Mouse (Mus musculus) gastrocnemius, postnatal 14 days (tissue): Measurements from ENCODE around the gene Ptchd4. TPM values are rescaled to one million over a fixed set of nuclear protein-coding genes. Genes with fewer than 3 reads are reported as not detected.
A peak's percentile ranks its signal among the peaks of the same experiment; 100 is the strongest.

ENCODE experiments used
- DNase-seq: peaks from one replicate; pipeline ENCODE4 v3.0.0; 2021; ENCODE audit warnings: mixed read lengths
- intact Hi-C: fragments of 180-260 bp; cut with DNase I; formaldehyde crosslinking; loops from one replicate; pipeline ENCODE4 v1.15.1; 2025; ENCODE audit warnings: low total_unique reads
- long read RNA-seq, 2 experiments: library from polyadenylated mRNA; stranded (forward); transcript quantifications; one replicate each; pipeline ENCODE4 v2.0.0; 2021
- total RNA-seq, 2 experiments: library from RNA; stranded (reverse); gene quantifications; 2 replicates each; pipeline ENCODE4 v1.2.3; 2021

The Ptchd4 gene
- under 1 TPM; 0.42 to 0.51 TPM for total RNA-seq
- long read RNA-seq, experiment 1: 0 reads
- long read RNA-seq, experiment 2: 0 reads

GRCm38 (mm10) chr17:42315669-42316611 lies at the start of gene Ptchd4:
Gene Ptchd4, plus strand, starts transcription at chr17:42315947.
- intact Hi-C loops: no loop called here
- DNase-seq: peak; percentile 28

GRCm38 (mm10) chr17:42276861-42277260 lies 38.9 kb upstream of the Ptchd4 start:
- no peak for DNase-seq
- intact Hi-C loops: no loop called here

- DNase-seq: no peak
- intact Hi-C loops: no loop called here
Measured at GRCm38 (mm10) chr17:42284391-42284790, 31.4 kb upstream of the Ptchd4 start.

GRCm38 (mm10) chr17:42286255-42286654 lies 29.5 kb upstream of the Ptchd4 start:
- DNase-seq: no peak
- intact Hi-C loops: no loop called here

GRCm38 (mm10) chr17:42290341-42290740 lies 25.4 kb upstream of the Ptchd4 start:
- intact Hi-C loops: no loop called here
- no peak for DNase-seq

GRCm38 (mm10) chr17:42291793-42292192 lies 24.0 kb upstream of the Ptchd4 start:
- no peak for DNase-seq
- intact Hi-C loops: no loop called here

- DNase-seq: no peak
- intact Hi-C loops: no loop called here
Measured at GRCm38 (mm10) chr17:42297986-42298385, 17.8 kb upstream of the Ptchd4 start.

GRCm38 (mm10) chr17:42299681-42300080 lies 16.1 kb upstream of the Ptchd4 start:
- intact Hi-C loops: no loop called here
- no peak for DNase-seq

GRCm38 (mm10) chr17:42303062-42303577 lies 12.6 kb upstream of the Ptchd4 start:
- intact Hi-C loops: no loop called here

GRCm38 (mm10) chr17:42304262-42304661 lies 11.5 kb upstream of the Ptchd4 start:
- intact Hi-C loops: no loop called here

More at GRCm38 (mm10) chr17:42303062-42303577, 12.6 kb upstream of the Ptchd4 start:
- DNase-seq: no peak

GRCm38 (mm10) chr17:42307001-42307400 lies 8.7 kb upstream of the Ptchd4 start:
- DNase-seq: no peak
- intact Hi-C loops: no loop called here

More at GRCm38 (mm10) chr17:42304262-42304661, 11.5 kb upstream of the Ptchd4 start:
- DNase-seq: no peak

- DNase-seq: no peak
- intact Hi-C loops: no loop called here
Measured at GRCm38 (mm10) chr17:42310136-42310535, 5.6 kb upstream of the Ptchd4 start.

GRCm38 (mm10) chr17:42316612-42316982 lies 850 bp downstream of the Ptchd4 start:
- peak; percentile 5 for DNase-seq
- intact Hi-C loops: no loop called here

- intact Hi-C loops: no loop called here
- no peak for DNase-seq
Measured at GRCm38 (mm10) chr17:42335787-42336186, 20.0 kb downstream of the Ptchd4 start.

- intact Hi-C loops: no loop called here
- no peak for DNase-seq
Measured at GRCm38 (mm10) chr17:42336571-42336970, 20.8 kb downstream of the Ptchd4 start.

- DNase-seq: no peak
- intact Hi-C loops: no loop called here
Measured at GRCm38 (mm10) chr17:42346027-42346426, 30.3 kb downstream of the Ptchd4 start.

GRCm38 (mm10) chr17:42358481-42358880 lies 42.7 kb downstream of the Ptchd4 start:
- intact Hi-C loops: no loop called here

GRCm38 (mm10) chr17:42363085-42363710 lies 47.5 kb downstream of the Ptchd4 start:
- no peak for DNase-seq
- intact Hi-C loops: no loop called here

More at GRCm38 (mm10) chr17:42358481-42358880, 42.7 kb downstream of the Ptchd4 start:
- no peak for DNase-seq

- intact Hi-C loops: no loop called here
- no peak for DNase-seq
Measured at GRCm38 (mm10) chr17:42364716-42365115, 49.0 kb downstream of the Ptchd4 start.

GRCm38 (mm10) chr17:42374881-42375280 lies 59.1 kb downstream of the Ptchd4 start:
- intact Hi-C loops: no loop called here
- DNase-seq: no peak
